Mouse (Mus musculus): ENCODE measurements around the gene Cabcoco1. TPM values are rescaled to one million over a fixed set of nuclear protein-coding genes. Genes with fewer than 3 reads are reported as not detected.

Cabcoco1 gene
- total and polyA plus RNA-seq, 3 experiments, result not detected

- Histone ChIP-seq H3K4me3 (ENCODE audit: low read depth, low read length) (no peak overlapping the region), H3K9me3 (replicated peaks) (peaks cover 34% of the 10 kb centered on the region), H3K27me3 (ENCODE audit: insufficient read depth, low read length) (no peaks in the 10 kb centered on the region), H3K36me3 (replicated peaks) (no peaks in the 10 kb centered on the region), H3K4me1 (ENCODE audit: insufficient read depth, low read depth, low read length) (no peaks in the 10 kb centered on the region)
- ATAC-seq (ENCODE audit: extremely low read depth, insufficient number of reproducible peaks, low FRiP score, poor library complexity, severe bottlenecking), result no peak
- TF ChIP-seq POLR2AphosphoS5 (IDR thresholded peaks at IDR 0.05; ENCODE audit: insufficient replicate concordance, low read depth, low read length), result no peak
- TF ChIP-seq GATA2 (IDR thresholded peaks at IDR 0.05; ENCODE audit: borderline replicate concordance, low read depth, low read length), result no peak
- TF ChIP-seq TAL1 (conservative IDR thresholded peaks at IDR 0.05; ENCODE audit: low read depth, low read length), result no peak
- TF ChIP-seq CTCF (IDR thresholded peaks at IDR 0.05; ENCODE audit: low read depth, low read length), result no peak
- no peak for TF ChIP-seq GATA1 (IDR thresholded peaks at IDR 0.05; ENCODE audit: borderline replicate concordance, low read length)
- no peak for DNase-seq (ENCODE audit: low spot score)
Observed at GRCm38 (mm10) chr10:68562344-68562743, 20.6 kb upstream of the Cabcoco1 start.

- H3K4me3 ChIP-seq (ENCODE audit: low read depth, low read length), result no peak overlapping the region
- H3K9me3 ChIP-seq (replicated peaks), result peaks cover 29% of the 10 kb centered on the region
- no peak for DNase-seq (ENCODE audit: low spot score)
- no peaks in the 10 kb centered on the region for H3K27me3 ChIP-seq (ENCODE audit: insufficient read depth, low read length)
- no peaks in the 10 kb centered on the region for H3K36me3 ChIP-seq (replicated peaks)
- no peaks in the 10 kb centered on the region for H3K4me1 ChIP-seq (ENCODE audit: insufficient read depth, low read depth, low read length)
- ATAC-seq (ENCODE audit: extremely low read depth, insufficient number of reproducible peaks, low FRiP score, poor library complexity, severe bottlenecking), result no peak
- TF ChIP-seq TAL1 (conservative IDR thresholded peaks at IDR 0.05; ENCODE audit: low read depth, low read length) (no peak), GATA2 (IDR thresholded peaks at IDR 0.05; ENCODE audit: borderline replicate concordance, low read depth, low read length) (no peak), GATA1 (IDR thresholded peaks at IDR 0.05; ENCODE audit: borderline replicate concordance, low read length) (no peak), POLR2AphosphoS5 (IDR thresholded peaks at IDR 0.05; ENCODE audit: insufficient replicate concordance, low read depth, low read length) (no peak), CTCF (IDR thresholded peaks at IDR 0.05; ENCODE audit: low read depth, low read length) (no peak)
Observed at GRCm38 (mm10) chr10:68558828-68559219, 17.1 kb upstream of the Cabcoco1 start.

- Histone ChIP-seq H3K4me1 (ENCODE audit: insufficient read depth, low read depth, low read length) (no peaks in the 10 kb centered on the region), H3K27me3 (ENCODE audit: insufficient read depth, low read length) (no peaks in the 10 kb centered on the region), H3K36me3 (replicated peaks) (no peaks in the 10 kb centered on the region), H3K4me3 (ENCODE audit: low read depth, low read length) (no peak overlapping the region), H3K9me3 (replicated peaks) (peaks cover 28% of the 10 kb centered on the region)
- ATAC-seq (ENCODE audit: extremely low read depth, insufficient number of reproducible peaks, low FRiP score, poor library complexity, severe bottlenecking) (no peak), DNase-seq (ENCODE audit: low spot score) (no peak)
- TF ChIP-seq POLR2AphosphoS5 (IDR thresholded peaks at IDR 0.05; ENCODE audit: insufficient replicate concordance, low read depth, low read length), result no peak
- TF ChIP-seq GATA1 (IDR thresholded peaks at IDR 0.05; ENCODE audit: borderline replicate concordance, low read length), result no peak
- no peak for TF ChIP-seq TAL1 (conservative IDR thresholded peaks at IDR 0.05; ENCODE audit: low read depth, low read length)
- no peak for TF ChIP-seq CTCF (IDR thresholded peaks at IDR 0.05; ENCODE audit: low read depth, low read length)
- TF ChIP-seq GATA2 (IDR thresholded peaks at IDR 0.05; ENCODE audit: borderline replicate concordance, low read depth, low read length), result no peak
Observed at GRCm38 (mm10) chr10:68558105-68558827, 16.6 kb upstream of the Cabcoco1 start.

GRCm38 (mm10) chr10:68553677-68554076 is 12.0 kb upstream of the Cabcoco1 start:
- no peaks in the 10 kb centered on the region for H3K27me3 ChIP-seq (ENCODE audit: insufficient read depth, low read length)
- H3K9me3 ChIP-seq (replicated peaks), result peaks cover 36% of the 10 kb centered on the region
- H3K4me1 ChIP-seq (ENCODE audit: insufficient read depth, low read depth, low read length), result no peaks in the 10 kb centered on the region
- TF ChIP-seq GATA2 (IDR thresholded peaks at IDR 0.05; ENCODE audit: borderline replicate concordance, low read depth, low read length) (no peak), POLR2AphosphoS5 (IDR thresholded peaks at IDR 0.05; ENCODE audit: insufficient replicate concordance, low read depth, low read length) (no peak), TAL1 (conservative IDR thresholded peaks at IDR 0.05; ENCODE audit: low read depth, low read length) (no peak), GATA1 (IDR thresholded peaks at IDR 0.05; ENCODE audit: borderline replicate concordance, low read length) (no peak), CTCF (IDR thresholded peaks at IDR 0.05; ENCODE audit: low read depth, low read length) (no peak)
- no peaks in the 10 kb centered on the region for H3K36me3 ChIP-seq (replicated peaks)
- DNase-seq (ENCODE audit: low spot score) (no peak), ATAC-seq (ENCODE audit: extremely low read depth, insufficient number of reproducible peaks, low FRiP score, poor library complexity, severe bottlenecking) (no peak)
- H3K4me3 ChIP-seq (ENCODE audit: low read depth, low read length), result no peak overlapping the region

GRCm38 (mm10) chr10:68552556-68552955 is 10.9 kb upstream of the Cabcoco1 start:
- TF ChIP-seq GATA1 (IDR thresholded peaks at IDR 0.05; ENCODE audit: borderline replicate concordance, low read length) (no peak), POLR2AphosphoS5 (IDR thresholded peaks at IDR 0.05; ENCODE audit: insufficient replicate concordance, low read depth, low read length) (no peak), GATA2 (IDR thresholded peaks at IDR 0.05; ENCODE audit: borderline replicate concordance, low read depth, low read length) (no peak)
- H3K27me3 ChIP-seq (ENCODE audit: insufficient read depth, low read length), result no peaks in the 10 kb centered on the region
- peaks cover 34% of the 10 kb centered on the region for H3K9me3 ChIP-seq (replicated peaks)
- no peaks in the 10 kb centered on the region for H3K36me3 ChIP-seq (replicated peaks)
- H3K4me1 ChIP-seq (ENCODE audit: insufficient read depth, low read depth, low read length), result no peaks in the 10 kb centered on the region
- DNase-seq (ENCODE audit: low spot score), result no peak
- ATAC-seq (ENCODE audit: extremely low read depth, insufficient number of reproducible peaks, low FRiP score, poor library complexity, severe bottlenecking), result no peak
- H3K4me3 ChIP-seq (ENCODE audit: low read depth, low read length), result no peak overlapping the region

GRCm38 (mm10) chr10:68551316-68551715 is 9.6 kb upstream of the Cabcoco1 start:
- Histone ChIP-seq H3K36me3 (replicated peaks) (no peaks in the 10 kb centered on the region), H3K9me3 (replicated peaks) (peaks cover 41% of the 10 kb centered on the region), H3K27me3 (ENCODE audit: insufficient read depth, low read length) (no peaks in the 10 kb centered on the region), H3K4me1 (ENCODE audit: insufficient read depth, low read depth, low read length) (no peaks in the 10 kb centered on the region), H3K4me3 (ENCODE audit: low read depth, low read length) (no peak overlapping the region)
- DNase-seq (ENCODE audit: low spot score) (no peak), ATAC-seq (ENCODE audit: extremely low read depth, insufficient number of reproducible peaks, low FRiP score, poor library complexity, severe bottlenecking) (no peak)
- no peak for TF ChIP-seq POLR2AphosphoS5 (IDR thresholded peaks at IDR 0.05; ENCODE audit: insufficient replicate concordance, low read depth, low read length)
- no peak for TF ChIP-seq GATA2 (IDR thresholded peaks at IDR 0.05; ENCODE audit: borderline replicate concordance, low read depth, low read length)
- TF ChIP-seq GATA1 (IDR thresholded peaks at IDR 0.05; ENCODE audit: borderline replicate concordance, low read length), result no peak
- no peak for TF ChIP-seq CTCF (IDR thresholded peaks at IDR 0.05; ENCODE audit: low read depth, low read length)
- TF ChIP-seq TAL1 (conservative IDR thresholded peaks at IDR 0.05; ENCODE audit: low read depth, low read length), result no peak

Measured in G1E (cell line).